Mouse (Mus musculus) MEL (cell line): ENCODE measurements around the gene Stk10.

ENCODE experiments used
- CTCF ChIP-seq, 3 experiments: IDR thresholded peaks in 2 of 3; conservative IDR thresholded peaks in 1 of 3; 2 replicates each; pipeline ENCODE4 v1.5.1; 2011 to 2012; ENCODE audit warnings: low read length in 3 of 3, low read depth in 2 of 3, mild to moderate bottlenecking in 2 of 3, improper control_type of control experiment in 1 of 3, inconsistent platforms in 1 of 3, mixed read lengths in 1 of 3, moderate library complexity in 1 of 3; ENCODE audit not compliant: control insufficient read depth in 1 of 3, insufficient read depth in 1 of 3, poor library complexity in 1 of 3, severe bottlenecking in 1 of 3
- E2F4 ChIP-seq: IDR thresholded peaks from 2 replicates; pipeline ENCODE4 v1.6.1; 2011; ENCODE audit warnings: low read depth, low read length, improper control_type of control experiment, borderline replicate concordance
- ELF1 ChIP-seq: IDR thresholded peaks from 2 replicates; pipeline ENCODE4 v1.6.1; 2014; ENCODE audit warnings: low read depth, mild to moderate bottlenecking, inconsistent platforms, low read length, improper control_type of control experiment, moderate library complexity
- POLR2A ChIP-seq, 2 experiments: IDR thresholded peaks; 2 replicates each; pipeline ENCODE4 v1.6.1; 2011 to 2012; ENCODE audit warnings: low read length in 2 of 2, mild to moderate bottlenecking in 2 of 2, control low read depth in 1 of 2, improper control_type of control experiment in 1 of 2, low read depth in 1 of 2, moderate library complexity in 1 of 2; ENCODE audit not compliant: control insufficient read depth in 1 of 2, insufficient read depth in 1 of 2, poor library complexity in 1 of 2
- ZMIZ1 ChIP-seq: IDR thresholded peaks from 2 replicates; pipeline ENCODE4 v1.6.1; 2012; ENCODE audit warnings: low read depth, mild to moderate bottlenecking, inconsistent platforms, low read length, improper control_type of control experiment, moderate library complexity

GRCm38 (mm10) chr11:32642899-32643886 lies 110.1 kb downstream of the Stk10 start:
- TF ChIP-seq E2F4 = no peak
- TF ChIP-seq POLR2A (IDR thresholded peaks at IDR 0.05; ENCODE audit: control insufficient read depth in 1 of 2, insufficient read depth in 1 of 2, low read depth in 1 of 2, low read length in 2 of 2, poor library complexity in 1 of 2) = no peak
- no peak for TF ChIP-seq CTCF (IDR thresholded peaks at IDR 0.05 in 2 of 3, conservative IDR thresholded peaks at IDR 0.05 in 1 of 3; ENCODE audit: control insufficient read depth in 1 of 3, insufficient read depth in 1 of 3, low read depth in 2 of 3, low read length in 3 of 3, poor library complexity in 1 of 3, severe bottlenecking in 1 of 3)
- no peak for TF ChIP-seq ELF1
- TF ChIP-seq ZMIZ1 = no peak
